Comparison of ENCODE assay signal across 8 mouse cellular contexts in genomic region chr12:13602414-13602813, GRCm38 (mm10).
DNase-seq lines count a peak whose midpoint lies in the region; ATAC-seq and TF ChIP-seq lines count a peak whose summit lies in the region.
"Had no signal": no experiment of that assay in that cellular context is flagged by ENCODE, and none has a peak within 500 bp of the region (broad histone marks: within the 10 kb centered on the region; RNA-seq: fewer than 3 reads in every experiment).

No protein-coding gene starts in this region.

- no peak for ATAC-seq in lung, postnatal 0 days
- peak; percentile 27; the same call in 1 of the 2 replicates for ATAC-seq in midbrain, embryonic 16.5 days

- no peaks in the 10 kb centered on the region for H3K4me1 ChIP-seq in lung, postnatal 0 days (ENCODE audit: insufficient read depth, low read depth, low read length)
- no peaks in the 10 kb centered on the region for H3K4me1 ChIP-seq in midbrain, embryonic 16.5 days (ENCODE audit: control insufficient read depth, insufficient read depth, low read length)
- H3K4me1 ChIP-seq: neural tube, embryonic 12.5 days had no signal

- H3K36me3 ChIP-seq in lung, postnatal 0 days (ENCODE audit: insufficient read depth, low read length) = no peaks in the 10 kb centered on the region
- no peaks in the 10 kb centered on the region for H3K36me3 ChIP-seq in midbrain, embryonic 16.5 days (ENCODE audit: control insufficient read depth, insufficient read depth, low read length)
- H3K36me3 ChIP-seq: neural tube, embryonic 12.5 days had no signal

- no peak overlapping the region for H3K9ac ChIP-seq in lung, postnatal 0 days (replicated peaks; ENCODE audit: low read depth)
- H3K9ac ChIP-seq in midbrain, embryonic 16.5 days (ENCODE audit: low read depth, low read length) = no peak overlapping the region
- H3K9ac ChIP-seq: neural tube, embryonic 12.5 days had no signal

- no peak overlapping the region for H3K4me3 ChIP-seq in lung, postnatal 0 days (ENCODE audit: low read depth, low read length)
- H3K4me3 ChIP-seq in midbrain, embryonic 16.5 days (ENCODE audit: low read depth, low read length) = no peak overlapping the region
- H3K4me3 ChIP-seq: neural tube, embryonic 12.5 days had no signal

- H3K27me3 ChIP-seq in lung, postnatal 0 days (replicated peaks; ENCODE audit: insufficient read depth, low read length) = no peaks in the 10 kb centered on the region
- H3K27me3 ChIP-seq in midbrain, embryonic 16.5 days (ENCODE audit: control insufficient read depth, insufficient read depth, low read depth, low read length) = no peaks in the 10 kb centered on the region
- H3K27me3 ChIP-seq: neural tube, embryonic 12.5 days had no signal

- H3K27ac ChIP-seq in lung, postnatal 0 days (ENCODE audit: low read length) = no peak overlapping the region
- no peak overlapping the region for H3K27ac ChIP-seq in midbrain, embryonic 16.5 days (ENCODE audit: low read length)
- H3K27ac ChIP-seq: neural tube, embryonic 12.5 days had no signal

- H3K9me3 ChIP-seq in lung, postnatal 0 days (ENCODE audit: low read length) = no peaks in the 10 kb centered on the region
- no peaks in the 10 kb centered on the region for H3K9me3 ChIP-seq in midbrain, embryonic 16.5 days (replicated peaks; ENCODE audit: control insufficient read depth, low read length, poor library complexity, severe bottlenecking)
- H3K9me3 ChIP-seq: neural tube, embryonic 12.5 days had no signal

- DNase-seq in lung, postnatal 0 days (ENCODE audit: low spot score) = peak; percentile 15
- DNase-seq in lung, adult 18-20 months = no peak
- peak; percentile 1 for DNase-seq in WW6 (ENCODE audit: low read depth, low spot score)
- DNase-seq in embryo, embryonic 9.5 days (ENCODE audit: extremely low spot score) = peak; percentile 12
- DNase-seq in spleen, postnatal 36 days (ENCODE audit: low spot score in 2 of 2) = no peak
- no peak for DNase-seq in cerebellum, adult 11-12 months

- no peak for TF ChIP-seq EP300 in lung, postnatal 0 days (IDR thresholded peaks at IDR 0.05)

- peak; percentile 48 for TF ChIP-seq CTCF in lung, postnatal 0 days (IDR thresholded peaks at IDR 0.05)

- no peak overlapping the region for H3K4me2 ChIP-seq in lung, postnatal 0 days (replicated peaks; ENCODE audit: low read depth, low read length)
- no peak overlapping the region for H3K4me2 ChIP-seq in midbrain, embryonic 16.5 days (ENCODE audit: low read length)
- H3K4me2 ChIP-seq: neural tube, embryonic 12.5 days had no signal

Comparison
In these comparisons a context has a peak if more than half of its experiments do, and no peak if none do; other contexts are left out.
1. DNase-seq: peak in lung, postnatal 0 days (single experiment), WW6 (single experiment) and embryo, embryonic 9.5 days (single experiment); none in lung, adult 18-20 months (0 of 2), spleen, postnatal 36 days (0 of 2) and cerebellum, adult 11-12 months (single experiment).